Mouse (Mus musculus) telencephalon, adult 2 months (tissue): ENCODE measurements at regions not wholly inside any gene's neighbourhood (a gene's known extent, or its start where the extent isn't known, plus 50 kb on each side); places are given as distances from the start of the nearest gene placed in this dataset.

ENCODE experiments used
- DNase-seq: peaks from one replicate; pipeline ENCODE4 v3.0.0-alpha.2; 2011; ENCODE audit warnings: low read depth, low spot score

DNA sequence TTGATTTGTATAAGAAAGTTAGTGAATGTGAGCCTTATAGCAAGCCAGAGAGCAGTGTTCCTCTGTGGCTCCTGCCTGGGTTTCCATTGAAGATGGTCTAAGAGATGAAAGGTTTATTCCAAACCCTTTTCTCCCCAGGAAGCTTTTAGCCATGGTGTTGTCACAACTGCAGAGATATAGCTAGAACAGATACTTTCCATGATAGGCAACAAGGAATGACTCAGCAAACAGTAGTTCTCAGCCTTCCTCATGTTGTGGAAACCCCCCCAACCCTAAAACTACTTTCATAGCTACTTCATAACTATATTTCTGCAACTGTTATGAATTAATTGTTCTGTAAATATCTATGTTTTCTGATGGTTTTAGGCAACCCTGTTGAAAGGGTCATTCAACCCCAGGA is 53.5 kb upstream of the Ercc6l2 start:
- no peak for DNase-seq
